Mouse (Mus musculus) lung, postnatal 0 days (tissue): ENCODE measurements around the gene Bcar3.

ENCODE experiments used
- CTCF ChIP-seq: IDR thresholded peaks from 2 replicates; pipeline ENCODE4 v1.5.1; 2016; ENCODE audit warnings: antibody characterized with exemption, mild to moderate bottlenecking
- EP300 ChIP-seq: IDR thresholded peaks from 2 replicates; pipeline ENCODE4 v1.6.1; 2016; ENCODE audit warnings: antibody characterized with exemption, mild to moderate bottlenecking, control low read depth

- TF ChIP-seq CTCF (no peak), EP300 (no peak)
Measured at GRCm38 (mm10) chr3:122403860-122404557, 110.1 kb downstream of the Bcar3 start.
